9 mouse cellular contexts compared by ENCODE assay signal in the genomic region with DNA sequence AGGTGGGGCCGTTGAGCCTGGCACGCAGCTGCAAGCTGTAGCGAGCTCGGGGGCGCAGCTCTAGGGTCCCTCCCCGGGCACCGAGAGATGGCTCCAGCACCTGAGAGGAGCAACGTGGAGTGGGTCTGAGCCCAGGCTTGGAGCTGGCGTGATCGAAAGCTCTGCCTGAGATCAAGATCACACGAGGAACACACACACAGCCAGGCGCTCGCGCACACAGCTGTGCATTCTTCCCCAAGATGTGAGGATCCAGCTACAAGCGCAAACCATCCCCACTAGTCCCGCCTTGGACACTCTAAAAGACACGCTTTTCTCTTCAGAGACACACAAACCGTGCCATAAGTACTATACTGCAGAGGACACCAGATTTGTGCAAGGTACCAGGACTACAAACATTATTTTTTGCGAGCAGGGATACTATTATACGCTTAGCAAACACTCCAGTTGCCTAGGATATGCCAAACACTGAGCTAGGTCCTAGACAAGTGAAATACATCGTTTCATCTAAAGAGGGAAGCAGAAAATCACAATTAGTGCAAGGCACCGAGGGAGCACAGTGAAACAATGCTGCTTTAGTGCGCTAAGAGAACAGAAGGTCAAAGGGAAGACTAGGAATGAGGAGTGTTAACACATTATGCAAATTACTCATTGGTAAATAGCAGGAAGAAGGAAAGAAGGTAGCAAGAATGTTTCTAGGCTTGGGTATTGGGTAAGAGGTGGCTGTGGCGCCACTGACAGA. TPM values are rescaled to one million over a fixed set of nuclear protein-coding genes. Genes with fewer than 3 reads are reported as not detected.
A peak's percentile ranks its signal among the peaks of the same experiment; 100 is the strongest.
DNase-seq lines count a peak whose midpoint lies in the region; ATAC-seq lines count a peak whose summit lies in the region.
"Had no signal": no experiment of that assay in that cellular context is flagged by ENCODE, and none has a peak within 500 bp of the region (broad histone marks: within the 10 kb centered on the region; RNA-seq: fewer than 3 reads in every experiment).

No protein-coding gene starts in this region.

- 0 out of 2 replicates have a peak, but pooled peaks have one; percentile 25 for ATAC-seq in hindbrain, embryonic 14.5 days (ENCODE audit: low FRiP score)
- peak; percentile 38 for ATAC-seq in midbrain, embryonic 12.5 days (ENCODE audit: low FRiP score, low read depth)

- peak overlapping the region; percentile 44 for H3K9ac ChIP-seq in hindbrain, embryonic 14.5 days
- H3K9ac ChIP-seq in midbrain, embryonic 12.5 days (replicated peaks): peak overlapping the region; percentile 51

- no peaks in the 10 kb centered on the region for H3K36me3 ChIP-seq in heart, embryonic 10.5 days
- H3K36me3 ChIP-seq in hindbrain, embryonic 14.5 days (replicated peaks; ENCODE audit: control insufficient read depth, insufficient read depth): no peaks in the 10 kb centered on the region
- no peaks in the 10 kb centered on the region for H3K36me3 ChIP-seq in midbrain, embryonic 12.5 days

- H3K27me3 ChIP-seq in heart, embryonic 10.5 days (ENCODE audit: insufficient read depth, poor library complexity, severe bottlenecking): peaks cover 12% of the 10 kb centered on the region; the same call in 1 of the 2 replicates
- no peaks in the 10 kb centered on the region for H3K27me3 ChIP-seq in hindbrain, embryonic 14.5 days (ENCODE audit: control insufficient read depth, insufficient read depth, low read length)
- H3K27me3 ChIP-seq in midbrain, embryonic 12.5 days: peaks cover 17% of the 10 kb centered on the region

- DNase-seq in heart, embryonic 10.5 days (ENCODE audit: low spot score): no peak
- DNase-seq in heart, adult 11 months: no peak
- peak; percentile 54 for DNase-seq in brain, adult 2 months (ENCODE audit: low read depth, low spot score)
- DNase-seq in hindbrain, embryonic 14.5 days (ENCODE audit: low spot score): peak; percentile 35
- DNase-seq in cerebellum, postnatal 4 days (ENCODE audit: low spot score in 2 of 2): no peak
- DNase-seq in left cerebral cortex, postnatal 25 days (ENCODE audit: low spot score in 2 of 2): no peak
- no peak for DNase-seq in gastrocnemius, postnatal 14 days

- peak overlapping the region; percentile 59 for H3K4me3 ChIP-seq in heart, embryonic 10.5 days
- H3K4me3 ChIP-seq in hindbrain, embryonic 14.5 days (replicated peaks; ENCODE audit: low read length): peak overlapping the region; percentile 34
- H3K4me3 ChIP-seq in midbrain, embryonic 12.5 days: peak overlapping the region; percentile 43
- H3K4me3 ChIP-seq: erythroblast, embryonic 14.5 days had no signal

- H3K4me2 ChIP-seq in hindbrain, embryonic 14.5 days (replicated peaks): peak overlapping the region; percentile 70
- H3K4me2 ChIP-seq in midbrain, embryonic 12.5 days (replicated peaks): peak overlapping the region; percentile 69

- no peaks in the 10 kb centered on the region for H3K9me3 ChIP-seq in heart, embryonic 10.5 days
- no peaks in the 10 kb centered on the region for H3K9me3 ChIP-seq in hindbrain, embryonic 14.5 days (ENCODE audit: control insufficient read depth, low read length)
- H3K9me3 ChIP-seq in midbrain, embryonic 12.5 days: no peaks in the 10 kb centered on the region

- H3K4me1 ChIP-seq in heart, embryonic 10.5 days: peaks cover 12% of the 10 kb centered on the region
- H3K4me1 ChIP-seq in hindbrain, embryonic 14.5 days (replicated peaks; ENCODE audit: control insufficient read depth, insufficient read depth, low read length): peaks cover 11% of the 10 kb centered on the region; the same call in 1 of the 2 replicates
- H3K4me1 ChIP-seq in midbrain, embryonic 12.5 days: peaks cover 16% of the 10 kb centered on the region; the same call in 1 of the 2 replicates

- peak overlapping the region; percentile 72; the same call in 1 of the 2 replicates for H3K27ac ChIP-seq in heart, embryonic 10.5 days
- H3K27ac ChIP-seq in hindbrain, embryonic 14.5 days: no peak overlapping the region
- no peak overlapping the region for H3K27ac ChIP-seq in midbrain, embryonic 12.5 days (replicated peaks)

- 35% methylated on average over 24 of the region's 24 CpGs for WGBS in heart, embryonic 10.5 days
- 18% methylated on average over 24 of the region's 24 CpGs for WGBS in hindbrain, embryonic 14.5 days
- 22% methylated on average over 24 of the region's 24 CpGs for WGBS in midbrain, embryonic 12.5 days

- intact Hi-C loops in left cerebral cortex, postnatal 25 days (cut with DNase I): no loop called here
- intact Hi-C loops in gastrocnemius, postnatal 14 days (cut with DNase I; ENCODE audit: low total_unique reads): no loop called here

RNA-seq across cellular contexts. Expression of a gene that starts 9.4 kb away (rescaled TPM):
- 221 and 270 TPM in 2 replicates for polyA plus RNA-seq in heart, embryonic 10.5 days (2016; fragmentation: Nextera tagmentation; extraction: Ambion mirVana)
- 30.1 and 40.2 TPM in 2 replicates for polyA plus RNA-seq in hindbrain, embryonic 14.5 days (2014; fragmentation: Nextera tagmentation; extraction: Ambion mirVana)
- polyA plus RNA-seq in midbrain, embryonic 12.5 days (2016; fragmentation: Nextera tagmentation; extraction: Ambion mirVana): 233 and 235 TPM in 2 replicates
- 1 to 10 TPM; 1.5 to 1.6 TPM for total RNA-seq in left cerebral cortex, postnatal 25 days (2021)
- 1 to 10 TPM; 4.7 to 6.0 TPM for total RNA-seq in gastrocnemius, postnatal 14 days (2021)

RNA-seq across cellular contexts. Expression of a gene that starts 10.7 kb away (rescaled TPM):
- 3.9 and 5.5 TPM in 2 replicates for polyA plus RNA-seq in heart, embryonic 10.5 days (2016; fragmentation: Nextera tagmentation; extraction: Ambion mirVana)
- 0.28 and 0.34 TPM in 2 replicates for polyA plus RNA-seq in hindbrain, embryonic 14.5 days (2014; fragmentation: Nextera tagmentation; extraction: Ambion mirVana)
- polyA plus RNA-seq in midbrain, embryonic 12.5 days (2016; fragmentation: Nextera tagmentation; extraction: Ambion mirVana): 0.54 and 0.77 TPM in 2 replicates
- total RNA-seq in left cerebral cortex, postnatal 25 days (2021): 1 to 10 TPM; 1.6 to 2.3 TPM
- not detected for total RNA-seq in gastrocnemius, postnatal 14 days (2021)

RNA-seq across cellular contexts. Expression of a gene that starts 18.7 kb away (rescaled TPM):
- 72.0 and 85.1 TPM in 2 replicates for polyA plus RNA-seq in heart, embryonic 10.5 days (2016; fragmentation: Nextera tagmentation; extraction: Ambion mirVana)
- 29.5 and 32.4 TPM in 2 replicates for polyA plus RNA-seq in hindbrain, embryonic 14.5 days (2014; fragmentation: Nextera tagmentation; extraction: Ambion mirVana)
- polyA plus RNA-seq in midbrain, embryonic 12.5 days (2016; fragmentation: Nextera tagmentation; extraction: Ambion mirVana): 35.4 and 37.6 TPM in 2 replicates
- total RNA-seq in left cerebral cortex, postnatal 25 days (2021): 10 to 100 TPM; 23.3 to 28.6 TPM
- 10 to 100 TPM; 13.9 to 18.8 TPM for total RNA-seq in gastrocnemius, postnatal 14 days (2021)

RNA-seq across cellular contexts. Expression of a gene that starts 37.4 kb away (rescaled TPM):
- 102 and 124 TPM in 2 replicates for polyA plus RNA-seq in heart, embryonic 10.5 days (2016; fragmentation: Nextera tagmentation; extraction: Ambion mirVana)
- 98.6 and 102 TPM in 2 replicates for polyA plus RNA-seq in hindbrain, embryonic 14.5 days (2014; fragmentation: Nextera tagmentation; extraction: Ambion mirVana)
- 144 and 147 TPM in 2 replicates for polyA plus RNA-seq in midbrain, embryonic 12.5 days (2016; fragmentation: Nextera tagmentation; extraction: Ambion mirVana)
- 10 to 100 TPM; 58.8 to 63.1 TPM for total RNA-seq in left cerebral cortex, postnatal 25 days (2021)
- total RNA-seq in gastrocnemius, postnatal 14 days (2021): 10 to 100 TPM; 37.6 to 38.3 TPM

RNA-seq across cellular contexts. Expression of a gene that starts 37.5 kb away (rescaled TPM):
- polyA plus RNA-seq in heart, embryonic 10.5 days (2016; fragmentation: Nextera tagmentation; extraction: Ambion mirVana): 6.7 and 8.6 TPM in 2 replicates
- polyA plus RNA-seq in hindbrain, embryonic 14.5 days (2014; fragmentation: Nextera tagmentation; extraction: Ambion mirVana): 11.6 and 14.0 TPM in 2 replicates
- polyA plus RNA-seq in midbrain, embryonic 12.5 days (2016; fragmentation: Nextera tagmentation; extraction: Ambion mirVana): 12.0 and 13.6 TPM in 2 replicates
- 10 to 100 TPM; 30.6 to 43.8 TPM for total RNA-seq in left cerebral cortex, postnatal 25 days (2021)
- total RNA-seq in gastrocnemius, postnatal 14 days (2021): 1 to 10 TPM; 5.6 to 7.1 TPM

Comparison
In these comparisons a context has a peak if more than half of its experiments do, and no peak if none do; other contexts are left out.
1. DNase-seq: peak in brain, adult 2 months (single experiment) and hindbrain, embryonic 14.5 days (single experiment); none in heart, embryonic 10.5 days (single experiment), heart, adult 11 months (single experiment), cerebellum, postnatal 4 days (0 of 2), left cerebral cortex, postnatal 25 days (0 of 2) and gastrocnemius, postnatal 14 days (single experiment).
2. Peak in every context shown above with its lines, with median percentiles within 50 percentile points of each other: H3K4me3 ChIP-seq.